In the genomic region with DNA sequence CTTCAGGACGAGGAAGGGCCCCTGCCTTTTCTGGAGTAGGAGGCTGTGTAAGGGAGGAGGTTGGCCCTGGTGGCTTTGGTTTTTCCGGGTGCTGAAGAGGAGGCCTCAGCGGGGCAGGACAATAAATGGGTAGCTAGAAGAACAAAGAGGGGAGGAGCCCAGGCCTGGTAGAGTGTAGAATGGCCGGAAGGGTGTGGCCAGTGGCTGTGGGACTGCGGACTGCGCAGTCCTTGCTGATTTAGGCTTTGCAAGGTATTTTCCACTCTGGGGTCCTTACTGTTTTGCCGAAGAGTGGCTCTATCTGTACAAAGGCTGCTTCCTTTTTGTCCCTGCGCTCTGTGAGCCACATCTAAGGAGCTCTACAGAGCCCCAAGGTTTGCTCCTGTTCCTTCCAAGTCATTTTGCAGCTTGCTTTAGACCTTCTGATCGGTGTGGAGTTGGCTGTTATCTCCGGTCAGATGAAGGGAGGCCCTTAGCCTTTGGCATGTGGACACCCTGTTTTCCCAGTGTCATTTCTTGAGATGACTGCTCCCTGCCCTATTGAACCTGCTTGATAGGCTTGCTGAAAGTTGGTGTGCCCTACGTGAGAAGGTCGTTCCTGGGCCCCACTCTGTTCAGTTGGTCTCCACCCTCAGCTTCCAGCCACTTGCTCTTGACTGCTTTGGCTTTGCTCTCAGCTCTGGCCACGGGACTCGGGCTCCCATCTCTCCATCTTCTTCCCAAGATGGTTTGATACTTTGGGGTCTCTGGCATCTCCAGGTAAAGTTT, we compare ENCODE assay signal across 8 mouse cellular contexts. TPM values are rescaled to one million over a fixed set of nuclear protein-coding genes. Genes with fewer than 3 reads are reported as not detected.
DNase-seq lines count a peak whose midpoint lies in the region; ATAC-seq and TF ChIP-seq lines count a peak whose summit lies in the region.

No protein-coding gene starts in this region.

- TF ChIP-seq POLR2A in lung, adult 2 months (IDR thresholded peaks at IDR 0.05; ENCODE audit: borderline replicate concordance, extremely low read depth, low read depth, low read length) = peak; percentile 46; the same call in 1 of the 2 replicates

- H3K4me3 ChIP-seq in forebrain, embryonic 13.5 days = no peak overlapping the region
- no peak overlapping the region for H3K4me3 ChIP-seq in forebrain, embryonic 11.5 days (ENCODE audit: low read depth, low read length)
- H3K4me3 ChIP-seq in embryonic facial prominence, embryonic 12.5 days = no peak overlapping the region
- peak overlapping the region; percentile 23; the same call in 1 of the 2 replicates for H3K4me3 ChIP-seq in intestine, embryonic 16.5 days (ENCODE audit: low read length)
- no peak overlapping the region for H3K4me3 ChIP-seq in lung, adult 2 months (replicated peaks; ENCODE audit: extremely low read depth, low read depth, low read length)

- WGBS in forebrain, embryonic 13.5 days = 69% methylated on average over 14 of the region's 14 CpGs
- WGBS in forebrain, embryonic 11.5 days = 70% methylated on average over 14 of the region's 14 CpGs
- WGBS in embryonic facial prominence, embryonic 12.5 days = 82% methylated on average over 14 of the region's 14 CpGs
- WGBS in intestine, embryonic 16.5 days = 53% methylated on average over 14 of the region's 14 CpGs
- 35% methylated on average over 14 of the region's 14 CpGs for WGBS in lung, adult 2 months

- TF ChIP-seq CTCF in lung, adult 2 months (IDR thresholded peaks at IDR 0.05; ENCODE audit: insufficient read depth, low read length) = no peak

- no peaks in the 10 kb centered on the region for H3K27me3 ChIP-seq in forebrain, embryonic 13.5 days
- H3K27me3 ChIP-seq in forebrain, embryonic 11.5 days (ENCODE audit: control insufficient read depth, insufficient read depth, low read length) = no peaks in the 10 kb centered on the region
- no peaks in the 10 kb centered on the region for H3K27me3 ChIP-seq in embryonic facial prominence, embryonic 12.5 days
- H3K27me3 ChIP-seq in intestine, embryonic 16.5 days (replicated peaks; ENCODE audit: control insufficient read depth, insufficient read depth, low read length) = no peaks in the 10 kb centered on the region

- H3K9ac ChIP-seq in forebrain, embryonic 13.5 days = no peak overlapping the region
- H3K9ac ChIP-seq in forebrain, embryonic 11.5 days (ENCODE audit: low read length) = no peak overlapping the region
- H3K9ac ChIP-seq in embryonic facial prominence, embryonic 12.5 days = no peak overlapping the region
- H3K9ac ChIP-seq in intestine, embryonic 16.5 days (ENCODE audit: low read depth, low read length) = peak overlapping the region; percentile 57

- peak overlapping the region; percentile 14; the same call in 1 of the 2 replicates for H3K27ac ChIP-seq in forebrain, embryonic 13.5 days
- no peak overlapping the region for H3K27ac ChIP-seq in forebrain, embryonic 11.5 days (ENCODE audit: low read depth, low read length)
- H3K27ac ChIP-seq in embryonic facial prominence, embryonic 12.5 days = no peak overlapping the region
- peak overlapping the region; percentile 97 for H3K27ac ChIP-seq in intestine, embryonic 16.5 days (ENCODE audit: low read length)

- H3K4me2 ChIP-seq in forebrain, embryonic 13.5 days = no peak overlapping the region
- H3K4me2 ChIP-seq in forebrain, embryonic 11.5 days (ENCODE audit: low read depth, low read length, severe bottlenecking) = no peak overlapping the region
- H3K4me2 ChIP-seq in embryonic facial prominence, embryonic 12.5 days (replicated peaks) = no peak overlapping the region
- peak overlapping the region; percentile 50 for H3K4me2 ChIP-seq in intestine, embryonic 16.5 days (ENCODE audit: low read depth, low read length)

- no peaks in the 10 kb centered on the region for H3K9me3 ChIP-seq in forebrain, embryonic 13.5 days (replicated peaks)
- no peaks in the 10 kb centered on the region for H3K9me3 ChIP-seq in forebrain, embryonic 11.5 days (ENCODE audit: control insufficient read depth, low read length)
- H3K9me3 ChIP-seq in embryonic facial prominence, embryonic 12.5 days = no peaks in the 10 kb centered on the region
- H3K9me3 ChIP-seq in intestine, embryonic 16.5 days (ENCODE audit: control insufficient read depth, low read length) = no peaks in the 10 kb centered on the region

- H3K36me3 ChIP-seq in forebrain, embryonic 13.5 days (ENCODE audit: poor library complexity, severe bottlenecking) = no peaks in the 10 kb centered on the region
- no peaks in the 10 kb centered on the region for H3K36me3 ChIP-seq in forebrain, embryonic 11.5 days (ENCODE audit: control insufficient read depth, insufficient read depth, low read length)
- H3K36me3 ChIP-seq in embryonic facial prominence, embryonic 12.5 days = no peaks in the 10 kb centered on the region
- peaks cover under 1% of the 10 kb centered on the region; the same call in 1 of the 2 replicates for H3K36me3 ChIP-seq in intestine, embryonic 16.5 days (ENCODE audit: control insufficient read depth, insufficient read depth, low read length)

- peaks cover 23% of the 10 kb centered on the region for H3K4me1 ChIP-seq in forebrain, embryonic 13.5 days
- peaks cover 4% of the 10 kb centered on the region; the same call in 1 of the 2 replicates for H3K4me1 ChIP-seq in forebrain, embryonic 11.5 days (replicated peaks; ENCODE audit: control insufficient read depth, insufficient read depth, low read length)
- peaks cover 11% of the 10 kb centered on the region for H3K4me1 ChIP-seq in embryonic facial prominence, embryonic 12.5 days
- peaks cover 59% of the 10 kb centered on the region for H3K4me1 ChIP-seq in intestine, embryonic 16.5 days (ENCODE audit: control insufficient read depth, insufficient read depth, low read length)
- H3K4me1 ChIP-seq in lung, adult 2 months (ENCODE audit: control insufficient read depth, insufficient read depth, low read length) = peaks cover 36% of the 10 kb centered on the region

- no peak for ATAC-seq in forebrain, embryonic 13.5 days
- ATAC-seq in forebrain, embryonic 11.5 days (replicated peaks; ENCODE audit: low FRiP score) = no peak
- ATAC-seq in embryonic facial prominence, embryonic 12.5 days (ENCODE audit: insufficient number of reproducible peaks, insufficient read depth, low FRiP score, low TSS enrichment) = 0 out of 2 replicates have a peak, but pooled peaks have one; percentile 7
- peak; percentile 88 for ATAC-seq in intestine, embryonic 16.5 days
- ATAC-seq in erythroid progenitor cell, adult 5-6 weeks (replicated peaks; ENCODE audit: low FRiP score, poor library complexity, severe bottlenecking) = no peak

- DNase-seq in forebrain, embryonic 11.5 days (ENCODE audit: low spot score) = no peak
- DNase-seq in lung, adult 2 months = no peak
- DNase-seq in right cerebral cortex, postnatal 36 days (ENCODE audit: low spot score in 2 of 2) = no peak
- no peak for DNase-seq in layer of hippocampus, adult 11-12 months (ENCODE audit: low spot score)

RNA-seq across cellular contexts. Expression of a gene that starts 52.5 kb away (rescaled TPM):
- 138 and 147 TPM in 2 replicates for polyA plus RNA-seq in forebrain, embryonic 13.5 days (2015; fragmentation: Nextera tagmentation; extraction: Ambion mirVana)
- 163 TPM in 2 replicates for polyA plus RNA-seq in forebrain, embryonic 11.5 days (2014; fragmentation: Nextera tagmentation; extraction: Ambion mirVana)
- 156 and 157 TPM in 2 replicates for polyA plus RNA-seq in embryonic facial prominence, embryonic 12.5 days (2016; fragmentation: Nextera tagmentation; extraction: Ambion mirVana)
- 129 and 133 TPM in 2 replicates for polyA plus RNA-seq in intestine, embryonic 16.5 days (2015; fragmentation: Nextera tagmentation; extraction: Ambion mirVana)
- polyA plus RNA-seq in lung, adult 2 months (2012; rRNA removed) = 30.4 and 45.1 TPM in 2 replicates
- 65.2 and 80.1 TPM in 2 replicates for total RNA-seq in erythroid progenitor cell, adult 5-6 weeks (2015; ENCODE audit: low replicate concordance)
- 113 and 118 TPM in 2 replicates for total RNA-seq in erythroid progenitor cell, adult 5-6 weeks (2017; ENCODE audit: low replicate concordance)

Comparison
In these comparisons a context has a peak if more than half of its experiments do, and no peak if none do; other contexts are left out.
1. H3K27ac ChIP-seq: peak in forebrain, embryonic 13.5 days (single experiment) and intestine, embryonic 16.5 days (single experiment); none in forebrain, embryonic 11.5 days (single experiment) and embryonic facial prominence, embryonic 12.5 days (single experiment).
2. ATAC-seq: peak in embryonic facial prominence, embryonic 12.5 days (single experiment) and intestine, embryonic 16.5 days (single experiment); none in forebrain, embryonic 13.5 days (single experiment), forebrain, embryonic 11.5 days (single experiment) and erythroid progenitor cell, adult 5-6 weeks (single experiment).